Mouse (Mus musculus): ENCODE measurements at regions not wholly inside any gene's neighbourhood (a gene's known extent, or its start where the extent isn't known, plus 50 kb on each side); places are given as distances from the start of the nearest gene placed in this dataset.

GRCm38 (mm10) chr8:24284966-24285365, 440.7 kb downstream of the Adam3 start:
- no peak for DNase-seq (ENCODE audit: low read depth)

- DNase-seq (ENCODE audit: low read depth), result no peak
Measured at GRCm38 (mm10) chr8:24283901-24284405, 441.7 kb downstream of the Adam3 start.

GRCm38 (mm10) chr8:24280296-24280695, 445.4 kb downstream of the Adam3 start:
- no peak for DNase-seq (ENCODE audit: low read depth)

GRCm38 (mm10) chr8:24278391-24278790, 447.3 kb downstream of the Adam3 start:
- DNase-seq (ENCODE audit: low read depth), result no peak

- DNase-seq (ENCODE audit: low read depth), result no peak
Measured at GRCm38 (mm10) chr8:24261359-24261758, 464.3 kb downstream of the Adam3 start.

GRCm38 (mm10) chr8:24258622-24259021, 467.0 kb downstream of the Adam3 start:
- no peak for DNase-seq (ENCODE audit: low read depth)

GRCm38 (mm10) chr8:24242211-24242610, 483.4 kb downstream of the Adam3 start:
- DNase-seq (ENCODE audit: low read depth), result no peak

GRCm38 (mm10) chr8:24240211-24240983, 485.3 kb downstream of the Adam3 start:
- DNase-seq (ENCODE audit: low read depth), result peak; percentile 7

GRCm38 (mm10) chr8:24234981-24235380, 490.7 kb downstream of the Adam3 start:
- no peak for DNase-seq (ENCODE audit: low read depth)

- no peak for DNase-seq (ENCODE audit: low read depth)
Measured at GRCm38 (mm10) chr8:24228148-24228547, 497.5 kb downstream of the Adam3 start.

- DNase-seq (ENCODE audit: low read depth), result no peak
Measured at GRCm38 (mm10) chr8:24227331-24228072, 498.1 kb downstream of the Adam3 start.

- no peak for DNase-seq (ENCODE audit: low read depth)
Measured at GRCm38 (mm10) chr8:24220222-24220621, 505.4 kb downstream of the Adam3 start.

- DNase-seq (ENCODE audit: low read depth), result no peak
Measured at GRCm38 (mm10) chr8:24216655-24217054, 509.0 kb downstream of the Adam3 start.

GRCm38 (mm10) chr8:24215510-24216138, 510.0 kb downstream of the Adam3 start:
- no peak for DNase-seq (ENCODE audit: low read depth)

GRCm38 (mm10) chr8:24214315-24214714, 511.3 kb downstream of the Adam3 start:
- no peak for DNase-seq (ENCODE audit: low read depth)

- no peak for DNase-seq (ENCODE audit: low read depth)
Measured at GRCm38 (mm10) chr8:24212216-24213200, 513.1 kb downstream of the Adam3 start.

GRCm38 (mm10) chr8:24211091-24211490, 514.6 kb downstream of the Adam3 start:
- DNase-seq (ENCODE audit: low read depth), result no peak
